Mouse (Mus musculus): Measurements from ENCODE around the gene Birc2.
A peak's percentile ranks its signal among the peaks of the same experiment; 100 is the strongest.

Birc2 gene

DNA sequence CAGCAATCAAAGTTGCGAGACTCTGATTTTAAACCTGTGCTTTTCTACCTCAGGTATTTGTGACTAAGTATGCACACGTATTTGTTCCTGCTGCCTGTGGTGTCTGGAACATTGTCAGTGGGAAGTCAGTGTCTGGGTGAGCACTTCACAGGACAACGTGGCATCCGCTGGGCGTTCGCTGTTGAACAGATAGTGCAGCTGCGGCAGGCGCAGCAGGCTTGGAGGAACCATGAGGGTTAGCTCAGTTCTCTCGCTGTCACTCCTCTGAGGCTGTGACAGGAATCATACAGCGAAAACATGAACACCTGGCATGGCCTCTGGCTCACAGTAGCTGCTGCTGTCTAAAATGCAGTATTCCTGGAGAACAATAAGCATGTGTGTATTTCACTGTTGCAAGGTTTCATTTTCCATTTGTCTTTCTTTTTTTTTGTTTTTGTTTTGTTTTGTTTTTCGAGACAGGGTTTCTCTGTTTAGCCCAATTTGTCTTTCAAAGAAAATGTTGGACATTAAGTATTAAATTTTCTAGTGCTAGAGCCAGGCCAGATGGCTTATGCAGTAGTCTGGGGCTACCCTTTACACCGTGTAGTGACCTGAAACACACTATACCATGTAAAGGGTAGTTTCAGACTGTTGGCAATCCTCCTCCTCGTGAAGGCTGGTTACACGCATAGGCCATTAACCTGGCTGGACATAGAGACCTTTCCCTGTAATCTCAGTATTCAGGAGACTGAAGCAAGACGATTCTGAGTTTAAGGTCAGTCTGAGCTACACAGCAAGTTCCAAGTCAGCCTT, 52.8 kb downstream of the Birc2 start:
- peak; percentile 89 for DNase-seq

DNA sequence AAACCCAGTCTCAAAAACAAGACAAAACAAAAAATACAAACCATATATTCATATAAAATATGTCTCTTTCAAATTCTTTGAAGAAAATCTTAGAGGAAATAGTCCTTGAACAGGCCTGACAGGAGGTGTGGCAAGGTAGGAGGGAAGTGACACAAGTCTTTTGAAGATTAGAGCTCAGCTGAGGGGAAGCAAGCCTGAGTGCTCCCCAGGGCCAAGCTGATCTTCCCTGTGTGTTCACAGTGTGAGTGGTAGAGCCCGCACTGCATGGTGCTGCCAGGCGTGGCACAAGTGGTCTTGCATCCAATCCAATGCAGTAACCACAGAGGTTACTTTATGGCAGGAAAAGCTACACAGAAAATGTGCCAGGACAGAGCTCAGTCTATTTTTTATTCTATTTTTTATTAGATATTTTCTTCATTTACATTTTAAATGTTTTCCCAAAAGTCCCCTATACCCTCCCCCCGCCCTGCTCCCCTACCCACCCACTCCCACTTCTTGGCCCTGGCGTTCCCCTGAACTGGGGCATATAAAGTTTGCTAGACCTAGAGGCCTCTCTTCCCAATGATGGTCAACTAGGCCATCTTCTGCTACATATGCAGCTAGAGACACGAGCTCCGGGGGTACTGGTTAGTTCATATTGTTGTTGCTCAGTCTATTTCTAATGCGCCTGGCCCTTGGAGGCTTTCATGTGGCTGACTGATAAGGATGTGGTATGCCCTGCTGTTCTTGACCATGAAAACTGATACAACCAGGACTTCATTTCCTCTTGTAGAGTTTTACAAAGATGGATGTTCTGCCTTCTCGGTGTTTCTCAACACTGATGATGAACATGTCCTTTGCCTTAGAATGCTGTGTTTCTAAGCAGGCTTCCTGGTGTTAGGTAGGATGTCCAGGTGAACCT, 56.4 kb downstream of the Birc2 start:
- peak; percentile 85 for DNase-seq

DNA sequence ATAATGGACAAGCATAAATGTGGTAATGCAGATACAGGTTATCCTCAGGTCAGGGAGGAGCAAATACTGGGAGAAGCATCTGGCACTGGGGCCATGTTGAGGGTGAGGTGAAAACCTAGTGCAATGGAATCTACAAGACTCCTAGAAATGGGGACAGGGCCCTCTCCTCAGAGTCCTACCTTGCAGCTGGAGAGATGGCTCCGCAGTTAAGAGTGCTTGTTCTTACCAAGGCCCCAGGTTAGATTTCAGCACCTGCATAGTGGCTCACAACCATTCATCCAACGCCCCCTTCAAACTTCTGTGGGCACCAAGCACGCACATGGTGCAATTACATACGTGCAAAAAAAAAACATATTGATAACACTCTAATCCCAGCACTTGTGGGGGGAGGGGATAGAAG, 57.1 kb downstream of the Birc2 start:
- DNase-seq = peak; percentile 51

DNA sequence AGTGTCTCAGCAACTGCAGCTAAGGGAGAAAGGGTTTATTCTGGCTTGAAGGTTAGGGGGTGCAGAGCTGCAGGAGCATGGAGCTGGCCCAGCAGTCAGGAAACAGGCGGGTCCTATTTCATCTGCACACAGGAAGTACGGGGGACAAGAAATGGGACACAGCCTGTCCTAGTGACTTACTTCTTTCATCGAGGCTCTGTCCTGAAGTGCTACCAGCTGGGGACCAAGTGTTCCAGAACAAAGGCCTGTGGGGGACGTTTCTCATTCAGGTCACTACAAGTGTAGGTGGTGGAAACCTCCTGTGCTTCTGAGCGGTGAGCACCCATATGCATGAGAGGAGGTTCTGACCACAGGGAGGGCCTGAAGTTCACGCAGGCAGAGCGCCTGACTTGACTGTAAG, 58.1 kb downstream of the Birc2 start:
- DNase-seq = peak; percentile 77

DNA sequence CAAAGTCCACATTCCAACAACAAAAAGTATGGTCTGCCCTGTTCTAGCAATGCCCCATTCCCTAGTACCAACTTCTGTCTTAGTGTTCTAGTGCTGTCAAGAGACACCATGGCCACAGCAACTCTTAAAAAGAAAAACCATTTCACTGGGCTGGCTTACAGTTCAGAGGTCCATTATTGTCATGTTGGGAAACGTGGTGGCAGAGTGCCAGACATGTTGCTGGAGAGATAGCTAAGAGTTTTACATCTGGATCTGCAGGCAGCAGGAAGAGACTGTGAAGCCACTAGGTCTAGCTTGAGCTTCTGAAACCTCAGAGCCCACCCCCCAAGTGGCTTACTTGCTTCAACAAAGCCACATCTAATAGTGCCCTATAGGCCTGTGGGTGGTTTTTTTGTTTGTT, 59.2 kb downstream of the Birc2 start:
- peak; percentile 44 for DNase-seq

DNA sequence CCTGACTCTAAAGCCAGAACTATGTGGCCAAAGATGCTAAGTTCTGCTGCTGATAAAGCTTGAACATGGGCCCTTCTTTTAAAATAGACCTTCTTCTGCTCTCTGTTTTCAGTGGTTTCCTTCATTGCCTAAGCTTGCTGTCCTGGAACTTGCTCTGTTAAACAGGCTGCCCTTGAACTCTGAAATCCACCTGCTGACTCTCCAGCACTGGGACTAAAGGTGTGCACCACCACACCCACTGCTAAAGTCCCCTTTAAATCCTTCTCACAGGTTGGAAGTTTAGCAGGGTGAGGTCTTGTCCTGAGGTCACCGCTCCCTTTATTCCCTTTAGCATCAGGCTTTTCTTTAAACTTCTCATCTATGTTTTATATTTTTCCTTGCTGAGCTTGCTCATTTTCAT, 59.9 kb downstream of the Birc2 start:
- DNase-seq = peak; percentile 60

DNA sequence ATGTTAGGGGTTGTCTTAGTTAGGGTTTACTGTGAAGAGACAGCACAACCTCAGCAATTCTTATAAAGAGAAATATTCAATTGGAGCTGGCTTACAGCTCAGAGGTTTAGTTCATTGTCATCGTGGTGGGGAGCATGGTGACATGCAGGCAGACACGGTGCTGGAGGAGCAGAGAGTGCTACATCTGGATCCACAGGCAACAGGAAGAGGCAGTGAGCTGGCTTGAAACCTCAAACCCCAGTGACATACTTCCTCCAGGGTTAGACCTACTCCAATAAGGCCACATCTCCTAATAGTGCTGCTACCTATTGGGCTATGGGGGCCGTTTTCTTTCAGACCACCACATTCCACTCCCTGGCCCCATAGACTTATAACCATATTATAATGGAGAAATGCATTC, 60.9 kb downstream of the Birc2 start:
- peak; percentile 35 for DNase-seq

DNA sequence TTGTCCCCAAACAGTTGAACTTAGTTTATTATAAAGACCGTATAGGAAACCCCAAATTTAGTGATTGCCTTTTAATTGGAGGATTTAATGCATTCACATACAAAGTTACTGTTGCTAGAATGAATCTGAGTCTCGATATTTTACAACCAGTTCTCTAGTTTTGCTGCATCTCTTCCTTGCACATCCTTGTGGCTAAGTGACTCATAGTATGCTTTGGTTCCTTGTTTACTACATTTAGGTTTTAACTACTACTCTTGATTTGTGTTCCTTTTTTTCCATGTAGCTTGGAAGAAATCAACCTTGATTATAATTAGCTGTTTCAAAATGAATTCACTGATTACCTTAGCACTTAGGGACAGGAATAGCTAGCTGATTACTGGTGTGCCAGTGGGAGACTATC, 61.9 kb downstream of the Birc2 start:
- DNase-seq = peak; percentile 34

DNA sequence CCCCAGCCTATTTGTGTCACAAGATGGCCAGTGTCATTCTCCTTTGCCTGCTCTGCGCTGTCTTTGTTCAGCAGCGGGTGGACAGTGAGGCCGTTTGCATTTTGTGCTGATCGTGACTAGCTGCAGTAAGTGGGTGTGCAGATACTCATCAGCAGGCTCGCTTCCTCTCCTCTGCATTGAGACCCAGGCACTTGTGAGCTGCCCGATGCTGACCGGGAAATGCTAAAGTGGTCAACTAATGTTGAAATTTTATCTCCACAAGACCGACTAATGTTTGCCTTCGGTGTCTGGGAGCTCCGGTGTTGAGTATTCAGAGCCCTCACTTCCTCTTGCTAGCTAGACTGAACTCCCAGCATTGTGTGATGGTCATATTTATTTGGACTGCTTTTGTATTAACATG, 62.3 kb downstream of the Birc2 start:
- peak; percentile 90 for DNase-seq

DNA sequence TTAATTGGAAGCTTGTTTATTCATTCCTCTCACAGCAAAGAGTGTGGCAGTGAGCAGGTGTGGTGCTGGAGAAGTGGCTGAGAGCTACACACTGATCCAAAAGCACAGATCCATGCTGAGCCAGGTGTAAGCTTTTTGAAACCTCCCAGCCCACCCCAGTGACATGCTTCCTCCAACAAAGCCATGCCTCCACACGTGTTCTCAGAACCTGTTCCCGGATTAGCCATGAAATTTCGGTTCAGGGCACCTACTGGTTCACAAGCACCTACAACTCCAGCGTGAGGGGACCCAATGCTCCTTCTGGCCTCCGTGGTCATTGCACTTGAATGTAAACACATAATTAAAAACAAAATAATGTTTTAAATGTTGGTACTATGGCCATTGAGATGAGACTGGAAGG, 63.2 kb downstream of the Birc2 start:
- DNase-seq = peak; percentile 81

DNA sequence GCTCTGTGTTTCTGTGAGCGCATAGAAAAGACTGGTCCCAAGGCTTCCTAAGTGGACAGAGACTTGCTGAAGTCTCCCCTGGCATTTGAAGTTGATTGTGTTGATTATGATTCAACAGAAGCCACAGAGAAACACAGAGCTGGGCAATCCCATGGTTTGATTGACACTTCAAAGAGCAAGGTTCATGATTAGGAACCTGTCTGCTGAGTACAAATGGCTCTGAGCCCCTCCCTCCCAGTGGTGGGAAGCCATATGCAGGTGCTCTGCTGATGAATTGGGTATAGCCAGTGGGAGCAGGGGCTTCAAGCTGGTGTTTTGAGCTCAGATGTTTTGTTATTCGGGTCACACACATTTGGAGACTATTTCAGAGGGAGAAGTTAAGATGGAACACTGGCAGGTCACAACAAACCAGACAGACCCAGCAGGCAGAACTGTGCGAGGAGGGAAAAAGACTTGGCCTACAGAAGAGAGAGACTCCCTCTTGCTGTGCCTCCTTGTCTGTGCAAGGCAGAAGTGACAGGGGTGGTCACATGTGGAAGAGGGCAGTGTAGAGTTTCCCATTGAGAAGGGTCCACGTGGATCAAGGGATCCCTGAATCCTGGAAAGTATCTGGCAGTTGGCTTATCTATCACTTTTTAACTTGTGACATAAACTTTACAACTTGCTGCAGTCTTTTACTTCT, 64.0 kb downstream of the Birc2 start:
- DNase-seq = peak; percentile 44

DNA sequence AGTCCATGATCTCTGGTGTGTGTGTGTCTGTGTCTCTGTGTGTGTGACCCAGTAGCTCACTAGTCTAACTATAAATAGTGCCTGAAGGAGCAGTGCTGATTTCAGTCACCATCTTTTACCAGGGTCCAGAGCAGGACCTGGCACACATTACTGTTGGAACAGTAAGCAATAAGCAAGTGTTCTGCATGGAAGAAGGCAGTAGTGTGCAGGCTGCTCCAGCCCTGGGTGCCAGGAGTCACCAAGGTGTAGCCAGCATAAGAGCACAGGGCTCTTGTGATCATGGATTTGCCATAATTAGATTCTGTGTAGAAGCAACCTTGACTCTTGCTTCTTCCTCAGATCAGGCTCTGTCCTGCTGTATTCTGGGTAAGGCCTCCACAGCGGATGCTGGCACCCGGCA, 64.5 kb downstream of the Birc2 start:
- DNase-seq = peak; percentile 83

DNA sequence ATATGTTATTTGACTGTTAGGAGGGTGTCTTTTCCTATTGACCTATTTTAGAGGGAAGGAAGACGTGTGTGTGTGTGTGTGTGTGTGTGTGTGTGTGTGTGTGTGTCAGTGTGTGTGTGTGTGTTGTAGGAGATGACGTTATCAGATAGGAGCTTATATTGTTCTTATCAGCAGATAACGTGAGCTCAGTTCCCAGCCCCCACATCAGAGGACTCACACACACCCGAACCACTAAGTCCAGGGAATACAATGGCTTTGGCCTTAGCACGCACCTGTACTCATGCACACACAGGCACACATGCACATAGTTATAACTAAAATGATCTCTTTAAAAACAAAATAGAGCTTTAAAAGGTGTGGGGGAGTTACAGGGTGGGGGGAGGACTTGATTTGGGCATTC, 67.4 kb downstream of the Birc2 start:
- DNase-seq = peak; percentile 93

DNA sequence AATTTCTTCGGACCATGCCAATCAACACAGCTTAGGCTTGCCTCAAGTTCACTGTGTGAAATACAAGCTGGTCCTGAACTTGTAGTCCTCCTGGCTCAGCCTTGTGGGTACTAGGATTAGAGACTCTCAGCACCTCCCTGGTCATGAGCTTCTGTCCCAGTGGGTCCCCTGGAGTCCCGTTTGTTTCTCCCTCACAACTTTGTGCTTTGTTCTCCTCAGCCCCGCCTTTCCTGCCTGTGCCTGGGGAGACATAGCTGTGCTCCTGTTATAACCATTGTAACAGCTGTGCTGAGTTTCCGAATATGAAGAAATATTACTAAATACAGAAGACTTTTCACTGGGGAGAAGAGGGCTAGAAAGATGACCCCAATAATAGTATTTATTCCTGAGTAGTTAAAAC, 67.8 kb downstream of the Birc2 start:
- peak; percentile 97 for DNase-seq

All from heart, adult 11 months (tissue).